Mouse (Mus musculus): ENCODE results near the gene Rslcan18. TPM values are rescaled to one million over a fixed set of nuclear protein-coding genes. Genes with fewer than 3 reads are reported as not detected.
"Not testable (repeated sequence)": the region's sequence is repeated elsewhere in the genome, so short reads cannot be mapped to it uniquely, and the experiment has no call there.

Rslcan18 gene
- 0.03 and 0.06 TPM in 2 replicates for polyA plus RNA-seq (2012; rRNA removed)

DNA sequence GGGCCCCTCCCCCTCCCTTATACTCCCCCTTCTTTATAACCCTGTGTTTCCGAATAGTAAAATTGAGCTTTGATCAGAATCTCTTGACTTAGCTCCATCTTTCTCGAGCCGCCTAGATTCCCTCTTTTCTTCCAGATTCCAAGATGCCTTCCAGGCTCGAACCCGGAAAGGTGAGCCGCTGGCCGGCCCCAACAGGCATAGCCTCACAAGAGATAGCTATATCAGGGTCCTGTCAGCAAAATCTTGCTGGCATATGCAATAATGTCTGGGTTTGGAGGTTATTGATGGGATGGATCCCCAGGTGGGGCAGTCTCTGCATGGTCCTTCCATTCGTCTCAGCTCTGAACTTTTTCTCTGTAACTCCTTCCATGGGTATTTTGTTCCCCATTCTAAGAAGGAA, at the start of gene Rslcan18:
Gene Rslcan18, minus strand, starts transcription at position 101 of the 400 bp plus-strand sequence.
- WGBS, result 89% methylated on average over 8 of the region's 8 CpGs
- not testable (repeated sequence) for H3K36me3 ChIP-seq (ENCODE audit: control insufficient read depth, insufficient read depth, low read length); H3K4me1 ChIP-seq (ENCODE audit: control insufficient read depth, insufficient read depth, insufficient read length, low read length); H3K27me3 ChIP-seq (ENCODE audit: control insufficient read depth, insufficient read depth, low read length); H3K27ac ChIP-seq (ENCODE audit: insufficient read depth, low read depth, low read length); H3K4me3 ChIP-seq (ENCODE audit: low read depth, low read length)

- Histone ChIP-seq H3K27me3 (ENCODE audit: control insufficient read depth, insufficient read depth, low read length) (no peaks in the 10 kb centered on the region), H3K27ac (ENCODE audit: insufficient read depth, low read depth, low read length) (no peak overlapping the region), H3K36me3 (ENCODE audit: control insufficient read depth, insufficient read depth, low read length) (no peaks in the 10 kb centered on the region), H3K4me1 (ENCODE audit: control insufficient read depth, insufficient read depth, insufficient read length, low read length) (no peaks in the 10 kb centered on the region), H3K4me3 (ENCODE audit: low read depth, low read length) (peak overlapping the region; percentile 91)
- under 1% methylated on average over 18 of the region's 18 CpGs for WGBS
- no peak for TF ChIP-seq CTCF (IDR thresholded peaks at IDR 0.05; ENCODE audit: extremely low read depth, insufficient read length, insufficient replicate concordance, low read depth, low read length)
- no peak for TF ChIP-seq POLR2A (IDR thresholded peaks at IDR 0.05; ENCODE audit: low read depth, low read length)
Observed at GRCm38 (mm10) chr13:67128038-67128721, 12.1 kb upstream of the Rslcan18 start.

DNA sequence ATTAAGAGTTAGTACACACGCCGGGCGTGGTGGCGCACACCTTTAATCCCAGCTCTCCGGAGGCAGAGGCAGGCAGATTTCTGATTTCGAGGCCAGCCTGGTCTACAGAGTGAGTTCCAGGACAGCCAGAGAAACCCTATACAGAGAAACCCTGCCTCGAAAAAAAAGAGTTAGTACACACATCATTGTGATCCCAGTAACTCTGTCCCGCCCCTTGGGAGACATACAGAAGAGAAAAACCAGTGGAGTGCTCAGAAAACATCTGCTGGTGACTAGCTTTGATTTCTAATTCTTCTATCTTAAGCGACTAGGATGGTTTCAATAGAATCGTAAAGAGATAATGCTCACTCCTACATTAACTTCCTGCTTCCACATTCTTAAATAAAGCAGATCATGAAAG, 11.4 kb upstream of the Rslcan18 start:
- not testable (repeated sequence) for H3K4me1 ChIP-seq (ENCODE audit: control insufficient read depth, insufficient read depth, insufficient read length, low read length); H3K4me3 ChIP-seq (ENCODE audit: low read depth, low read length); H3K27me3 ChIP-seq (ENCODE audit: control insufficient read depth, insufficient read depth, low read length); H3K36me3 ChIP-seq (ENCODE audit: control insufficient read depth, insufficient read depth, low read length); H3K27ac ChIP-seq (ENCODE audit: insufficient read depth, low read depth, low read length)
- WGBS, result 70% methylated on average over 10 of the region's 10 CpGs

- H3K4me3 ChIP-seq (ENCODE audit: low read depth, low read length), result no peak overlapping the region
- H3K36me3 ChIP-seq (ENCODE audit: control insufficient read depth, insufficient read depth, low read length), result no peaks in the 10 kb centered on the region
- H3K4me1 ChIP-seq (ENCODE audit: control insufficient read depth, insufficient read depth, insufficient read length, low read length), result no peaks in the 10 kb centered on the region
- H3K27ac ChIP-seq (ENCODE audit: insufficient read depth, low read depth, low read length), result no peak overlapping the region
- WGBS, result 74% methylated on average over 1 of the region's 1 CpGs
- H3K27me3 ChIP-seq (ENCODE audit: control insufficient read depth, insufficient read depth, low read length), result 0 out of 2 replicates have a peak, but pooled peaks cover 2% of the 10 kb centered on the region
- no peak for TF ChIP-seq CTCF (IDR thresholded peaks at IDR 0.05; ENCODE audit: extremely low read depth, insufficient read length, insufficient replicate concordance, low read depth, low read length)
- no peak for TF ChIP-seq POLR2A (IDR thresholded peaks at IDR 0.05; ENCODE audit: low read depth, low read length)
Observed at GRCm38 (mm10) chr13:67124460-67124859, 8.4 kb upstream of the Rslcan18 start.

DNA sequence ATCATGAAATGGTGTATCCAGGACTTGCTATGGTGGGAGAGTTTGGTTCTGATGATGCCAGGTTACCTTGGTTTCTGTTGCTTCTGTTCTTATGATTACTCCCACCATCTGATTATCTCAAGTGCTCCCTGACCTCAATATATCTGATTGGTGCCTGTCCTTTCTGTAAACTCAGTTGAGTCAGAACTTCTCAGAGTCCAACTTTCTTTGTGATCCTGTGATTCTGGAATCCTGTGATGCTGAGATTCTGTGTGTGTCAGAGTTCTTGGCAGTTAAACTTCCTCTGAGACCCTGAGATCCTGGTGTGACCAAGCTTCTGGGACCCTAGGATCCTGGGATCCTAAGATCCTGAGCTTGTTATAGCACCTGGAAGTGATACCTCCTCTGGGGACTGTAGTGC, 5.3 kb upstream of the Rslcan18 start, which contains the start of gene Zfp759:
Gene Zfp759, plus strand, starts transcription at position 301 of the 400 bp plus-strand sequence.
- H3K36me3 ChIP-seq (ENCODE audit: control insufficient read depth, insufficient read depth, low read length); H3K4me1 ChIP-seq (ENCODE audit: control insufficient read depth, insufficient read depth, insufficient read length, low read length); H3K27ac ChIP-seq (ENCODE audit: insufficient read depth, low read depth, low read length); H3K4me3 ChIP-seq (ENCODE audit: low read depth, low read length); H3K27me3 ChIP-seq (ENCODE audit: control insufficient read depth, insufficient read depth, low read length): not testable (repeated sequence)

DNA sequence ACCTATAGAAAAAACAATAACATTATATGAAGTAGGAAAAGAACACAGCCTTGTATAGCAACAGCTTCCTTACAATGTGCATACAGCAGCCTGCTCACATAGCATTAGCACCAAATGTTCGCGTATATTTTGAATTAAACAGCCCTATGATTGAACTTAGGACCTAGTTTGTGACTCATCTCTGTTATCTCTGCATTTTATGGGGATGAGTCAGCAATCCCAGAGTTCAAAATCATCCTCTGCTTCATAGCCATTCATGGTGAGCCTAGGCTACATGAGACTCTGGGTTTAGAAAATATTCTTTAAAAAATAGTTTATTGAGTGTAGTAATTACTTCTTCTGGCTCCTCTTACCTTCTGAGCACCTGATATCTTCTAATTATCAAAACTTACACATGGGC, 2.8 kb downstream of the Rslcan18 start:
- no peak for TF ChIP-seq POLR2A (IDR thresholded peaks at IDR 0.05; ENCODE audit: low read depth, low read length)
- TF ChIP-seq CTCF (IDR thresholded peaks at IDR 0.05; ENCODE audit: extremely low read depth, insufficient read length, insufficient replicate concordance, low read depth, low read length), result no peak
- Histone ChIP-seq H3K27me3 (ENCODE audit: control insufficient read depth, insufficient read depth, low read length) (no peaks in the 10 kb centered on the region), H3K27ac (ENCODE audit: insufficient read depth, low read depth, low read length) (no peak overlapping the region), H3K4me3 (ENCODE audit: low read depth, low read length) (no peak overlapping the region), H3K36me3 (ENCODE audit: control insufficient read depth, insufficient read depth, low read length) (no peaks in the 10 kb centered on the region), H3K4me1 (ENCODE audit: control insufficient read depth, insufficient read depth, insufficient read length, low read length) (peaks cover 4% of the 10 kb centered on the region; the same call in 1 of the 2 replicates)
- 44% methylated on average over 2 of the region's 2 CpGs for WGBS

- no peaks in the 10 kb centered on the region for H3K27me3 ChIP-seq (ENCODE audit: control insufficient read depth, insufficient read depth, low read length)
- H3K4me3 ChIP-seq (ENCODE audit: low read depth, low read length), result no peak overlapping the region
- H3K36me3 ChIP-seq (ENCODE audit: control insufficient read depth, insufficient read depth, low read length), result no peaks in the 10 kb centered on the region
- 81% methylated on average over 12 of the region's 12 CpGs for WGBS
- H3K4me1 ChIP-seq (ENCODE audit: control insufficient read depth, insufficient read depth, insufficient read length, low read length), result peaks cover 10% of the 10 kb centered on the region; the same call in 1 of the 2 replicates
- TF ChIP-seq POLR2A (IDR thresholded peaks at IDR 0.05; ENCODE audit: low read depth, low read length) (no peak), CTCF (IDR thresholded peaks at IDR 0.05; ENCODE audit: extremely low read depth, insufficient read length, insufficient replicate concordance, low read depth, low read length) (no peak)
- H3K27ac ChIP-seq (ENCODE audit: insufficient read depth, low read depth, low read length), result no peak overlapping the region
Observed at GRCm38 (mm10) chr13:67112096-67112495, 4.0 kb downstream of the Rslcan18 start.

DNA sequence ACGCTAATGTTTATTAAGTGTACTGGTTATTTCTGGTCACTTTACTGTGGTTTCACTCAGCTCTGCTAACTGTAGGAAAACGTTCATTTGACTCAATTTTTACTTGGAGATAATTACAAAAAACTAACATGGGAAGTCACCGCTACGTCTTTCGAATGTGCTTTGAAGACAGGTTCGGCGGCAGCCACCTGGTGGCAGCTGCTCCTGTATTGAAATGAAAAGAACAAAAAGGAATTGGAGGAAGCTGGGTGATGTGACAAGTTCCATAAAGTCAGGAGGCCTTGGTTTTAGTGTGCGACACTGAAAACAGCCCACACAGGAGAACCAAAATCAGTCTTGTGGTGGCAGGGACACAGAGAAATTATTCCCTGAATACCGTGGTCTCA, 7.2 kb downstream of the Rslcan18 start:
- no peaks in the 10 kb centered on the region for H3K36me3 ChIP-seq (ENCODE audit: control insufficient read depth, insufficient read depth, low read length)
- peaks cover 9% of the 10 kb centered on the region; the same call in 1 of the 2 replicates for H3K4me1 ChIP-seq (ENCODE audit: control insufficient read depth, insufficient read depth, insufficient read length, low read length)
- H3K27me3 ChIP-seq (ENCODE audit: control insufficient read depth, insufficient read depth, low read length), result no peaks in the 10 kb centered on the region
- TF ChIP-seq POLR2A (IDR thresholded peaks at IDR 0.05; ENCODE audit: low read depth, low read length) (no peak), CTCF (IDR thresholded peaks at IDR 0.05; ENCODE audit: extremely low read depth, insufficient read length, insufficient replicate concordance, low read depth, low read length) (peak; percentile 91; the same call in 1 of the 2 replicates)
- H3K27ac ChIP-seq (ENCODE audit: insufficient read depth, low read depth, low read length), result peak overlapping the region; percentile 13; the same call in 1 of the 2 replicates
- H3K4me3 ChIP-seq (ENCODE audit: low read depth, low read length), result peak overlapping the region; percentile 31
- 4% methylated on average over 9 of the region's 9 CpGs for WGBS
